In the genomic region with DNA sequence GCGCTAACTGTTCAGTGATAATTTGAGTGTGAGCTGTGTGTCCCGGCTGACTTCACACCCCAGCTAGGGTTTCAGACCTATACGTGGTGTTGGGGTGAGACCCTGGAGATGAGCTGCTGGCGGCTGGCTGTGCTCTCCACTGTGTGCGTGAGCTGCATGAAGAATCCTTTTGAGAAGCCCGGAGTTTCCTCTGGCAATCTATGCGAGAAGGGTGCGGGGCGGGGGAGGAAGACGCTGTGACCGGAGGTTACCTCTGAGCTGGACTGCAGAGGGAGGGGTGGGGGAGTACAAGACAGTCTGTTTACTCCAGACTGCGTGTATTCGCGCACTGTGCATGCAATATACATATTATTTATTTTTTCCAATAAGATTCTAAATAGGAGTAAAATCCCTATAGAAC, we compare ENCODE assay signal across 9 mouse cellular contexts. TPM values are rescaled to one million over a fixed set of nuclear protein-coding genes. Genes with fewer than 3 reads are reported as not detected.
DNase-seq lines count a peak whose midpoint lies in the region; ATAC-seq and TF ChIP-seq lines count a peak whose summit lies in the region.
"Had no signal": no experiment of that assay in that cellular context is flagged by ENCODE, and none has a peak within 500 bp of the region (broad histone marks: within the 10 kb centered on the region; RNA-seq: fewer than 3 reads in every experiment).

No protein-coding gene starts in this region.

- no peak overlapping the region for H3ac ChIP-seq in myocyte (ENCODE audit: control insufficient read depth, insufficient read length)

- H3K27ac ChIP-seq in heart, embryonic 11.5 days (ENCODE audit: low read depth, low read length): no peak overlapping the region

- ATAC-seq in heart, embryonic 11.5 days (replicated peaks; ENCODE audit: insufficient number of reproducible peaks, low FRiP score, low TSS enrichment): no peak
- ATAC-seq in erythroid progenitor cell, adult 5-6 weeks (replicated peaks; ENCODE audit: low FRiP score, poor library complexity, severe bottlenecking): no peak

- H3K27me3 ChIP-seq in heart, embryonic 11.5 days (ENCODE audit: control insufficient read depth, insufficient read depth, low read length): peaks cover 86% of the 10 kb centered on the region
- no peaks in the 10 kb centered on the region for H3K27me3 ChIP-seq in myocyte (ENCODE audit: control insufficient read depth, insufficient read depth, insufficient read length)
- H3K27me3 ChIP-seq: Patski had no signal

- peak overlapping the region; percentile 82 for H3K4me2 ChIP-seq in heart, embryonic 11.5 days
- H3K4me2 ChIP-seq in myocyte (ENCODE audit: low read depth): peak overlapping the region; percentile 82

- H3K36me3 ChIP-seq in heart, embryonic 11.5 days (ENCODE audit: control insufficient read depth, insufficient read depth, low read length): no peaks in the 10 kb centered on the region
- no peaks in the 10 kb centered on the region for H3K36me3 ChIP-seq in myocyte (ENCODE audit: control insufficient read depth, insufficient read depth)

- WGBS in heart, embryonic 11.5 days (ENCODE audit: insufficient replicate concordance): 3% methylated on average over 14 of the region's 14 CpGs

- H3K9ac ChIP-seq in heart, embryonic 11.5 days (ENCODE audit: low read depth, low read length): no peak overlapping the region

- no peak for TF ChIP-seq POLR2A in myocyte (IDR thresholded peaks at IDR 0.05; ENCODE audit: insufficient read length, low read depth)

- peak; percentile 35 for DNase-seq in layer of hippocampus, adult 11-12 months (ENCODE audit: low spot score)
- DNase-seq in layer of hippocampus, adult 9-10 months (ENCODE audit: low spot score): no peak
- peak; percentile 88 for DNase-seq in embryo, embryonic 11 days
- peak; percentile 37 for DNase-seq in layer of hippocampus, adult 9-11 months
- DNase-seq in ovary, postnatal 36 days (ENCODE audit: low spot score): no peak

- H3K79me2 ChIP-seq in myocyte (ENCODE audit: control insufficient read depth, insufficient read depth): peaks cover 4% of the 10 kb centered on the region

- H3K4me3 ChIP-seq in heart, embryonic 11.5 days (ENCODE audit: low read depth, low read length): peak overlapping the region; percentile 62
- peak overlapping the region; percentile 49 for H3K4me3 ChIP-seq in myocyte

- H3K9me3 ChIP-seq in heart, embryonic 11.5 days (replicated peaks; ENCODE audit: control insufficient read depth, low read length): no peaks in the 10 kb centered on the region

- peaks cover 6% of the 10 kb centered on the region; the same call in 1 of the 2 replicates for H3K4me1 ChIP-seq in heart, embryonic 11.5 days (ENCODE audit: control insufficient read depth, insufficient read depth, low read length)

TF ChIP-seq in myocyte, 11 proteins besides CTCF, POLR2A, EP300 and RAD21:
- no peak for TF ChIP-seq TCF3 (IDR thresholded peaks at IDR 0.05; ENCODE audit: insufficient read length, low read depth)
- TF ChIP-seq POLR2AphosphoS2 (IDR thresholded peaks at IDR 0.05; ENCODE audit: insufficient read length, low read depth): no peak

RNA-seq across cellular contexts. Expression of a gene that starts 0.6 kb away (rescaled TPM):
- polyA plus RNA-seq in heart, embryonic 11.5 days (2014; fragmentation: Nextera tagmentation; extraction: Ambion mirVana): 4.2 and 5.8 TPM in 2 replicates
- polyA plus RNA-seq in myocyte (2012; fragmentation: generic; extraction: Trizol): 34.0 TPM
- total RNA-seq in erythroid progenitor cell, adult 5-6 weeks (2015; ENCODE audit: low replicate concordance): not detected in 2 replicates
- total RNA-seq in erythroid progenitor cell, adult 5-6 weeks (2017; ENCODE audit: low replicate concordance): not detected in 2 replicates

Comparison
In these comparisons a context has a peak if more than half of its experiments do, and no peak if none do; other contexts are left out.
1. DNase-seq: peak in layer of hippocampus, adult 11-12 months (single experiment), embryo, embryonic 11 days (single experiment) and layer of hippocampus, adult 9-11 months (single experiment); none in layer of hippocampus, adult 9-10 months (single experiment) and ovary, postnatal 36 days (single experiment).